Mouse (Mus musculus): ENCODE data around the gene Olfr311.

- TF ChIP-seq ELF1 (IDR thresholded peaks at IDR 0.05; ENCODE audit: low read depth, low read length) (no peak), EP300 (IDR thresholded peaks at IDR 0.05; ENCODE audit: low read depth in 1 of 2, low read length in 2 of 2) (no peak), POLR2A (IDR thresholded peaks at IDR 0.05; ENCODE audit: control insufficient read depth in 1 of 2, insufficient read depth in 1 of 2, low read depth in 1 of 2, low read length in 2 of 2, poor library complexity in 1 of 2) (no peak), TBP (IDR thresholded peaks at IDR 0.05; ENCODE audit: low read depth, low read length) (no peak), ZKSCAN1 (IDR thresholded peaks at IDR 0.05; ENCODE audit: low read depth, low read length) (no peak), POLR2AphosphoS5 (IDR thresholded peaks at IDR 0.05; ENCODE audit: borderline replicate concordance, low read depth, low read length) (no peak), CTCF (IDR thresholded peaks at IDR 0.05 in 2 of 3, conservative IDR thresholded peaks at IDR 0.05 in 1 of 3; ENCODE audit: control insufficient read depth in 1 of 3, insufficient read depth in 1 of 3, low read depth in 2 of 3, low read length in 3 of 3, poor library complexity in 1 of 3, severe bottlenecking in 1 of 3) (no peak)
These were observed 21.7 kb downstream of the Olfr311 start for GRCm38 (mm10) chr11:58860744-58861143.

Data from MEL (cell line).